Mouse (Mus musculus) MEL (cell line): Measurements from ENCODE around the gene Raly. TPM values are rescaled to one million over a fixed set of nuclear protein-coding genes. Genes with fewer than 3 reads are reported as not detected.

Source experiments
- DNase-seq: peaks from one replicate; pipeline ENCODE4 v3.0.0; 2011; ENCODE audit warnings: low read depth, low spot score
- H3K27ac ChIP-seq: 2 replicates; pipeline ENCODE4 v1.5.1; 2012; ENCODE audit warnings: low read depth, mild to moderate bottlenecking, control low read depth, low read length, moderate library complexity; ENCODE audit not compliant: control insufficient read depth
- H3K27me3 ChIP-seq, 2 experiments: fragments of 150-350 bp in 1 of 2; sonication (generic) in 1 of 2; 2 replicates each; pipeline ENCODE4 v1.6.1; 2012; ENCODE audit warnings: low read length in 2 of 2, mild to moderate bottlenecking in 2 of 2, improper control_type of control experiment in 1 of 2, moderate library complexity in 1 of 2; ENCODE audit not compliant: insufficient read depth in 2 of 2, control insufficient read depth in 1 of 2
- H3K36me3 ChIP-seq, 2 experiments: 2 replicates each; pipeline ENCODE4 v1.6.1; 2012 to 2014; ENCODE audit warnings: low read length in 2 of 2, improper control_type of control experiment in 1 of 2, inconsistent platforms in 1 of 2, mild to moderate bottlenecking in 1 of 2; ENCODE audit not compliant: insufficient read depth in 2 of 2, control insufficient read depth in 1 of 2
- H3K4me1 ChIP-seq, 2 experiments: fragments of 150-350 bp in 1 of 2; sonication (generic) in 1 of 2; 2 replicates each; pipeline ENCODE4 v1.6.1; 2012; ENCODE audit warnings: low read length in 2 of 2, improper control_type of control experiment in 1 of 2, mild to moderate bottlenecking in 1 of 2; ENCODE audit not compliant: insufficient read depth in 2 of 2, control insufficient read depth in 1 of 2
- H3K4me3 ChIP-seq, 2 experiments: fragments of 150-350 bp in 1 of 2; sonication (generic) in 1 of 2; 2 replicates each; pipeline ENCODE4 v1.5.1; 2012; ENCODE audit warnings: low read depth in 2 of 2, low read length in 2 of 2, mild to moderate bottlenecking in 2 of 2, moderate library complexity in 2 of 2, control low read depth in 1 of 2, improper control_type of control experiment in 1 of 2; ENCODE audit not compliant: control insufficient read depth in 1 of 2, insufficient read depth in 1 of 2
- H3K79me2 ChIP-seq: 2 replicates; pipeline ENCODE4 v1.6.1; 2012; ENCODE audit warnings: mild to moderate bottlenecking, low read length, moderate library complexity; ENCODE audit not compliant: control insufficient read depth, poor library complexity, insufficient read depth
- H3K9ac ChIP-seq: 2 replicates; pipeline ENCODE4 v1.6.1; 2012; ENCODE audit warnings: low read depth, mild to moderate bottlenecking, control low read depth, low read length, moderate library complexity; ENCODE audit not compliant: control insufficient read depth, poor library complexity, severe bottlenecking
- H3K9me3 ChIP-seq: fragments of 150-350 bp; sonication (generic); replicated peaks from 2 replicates; pipeline ENCODE4 v1.6.1; 2012; ENCODE audit warnings: mild to moderate bottlenecking, low read length, improper control_type of control experiment, moderate library complexity; ENCODE audit not compliant: insufficient read depth
- CTCF ChIP-seq, 3 experiments: IDR thresholded peaks in 2 of 3; conservative IDR thresholded peaks in 1 of 3; 2 replicates each; pipeline ENCODE4 v1.5.1; 2011 to 2012; ENCODE audit warnings: low read length in 3 of 3, low read depth in 2 of 3, mild to moderate bottlenecking in 2 of 3, improper control_type of control experiment in 1 of 3, inconsistent platforms in 1 of 3, mixed read lengths in 1 of 3, moderate library complexity in 1 of 3; ENCODE audit not compliant: control insufficient read depth in 1 of 3, insufficient read depth in 1 of 3, poor library complexity in 1 of 3, severe bottlenecking in 1 of 3
- NELFE ChIP-seq: IDR thresholded peaks from 2 replicates; pipeline ENCODE4 v1.6.1; 2011; ENCODE audit warnings: low read depth, low read length, improper control_type of control experiment
- RAD21 ChIP-seq: IDR thresholded peaks from 2 replicates; pipeline ENCODE4 v1.6.1; 2011; ENCODE audit warnings: mild to moderate bottlenecking, low read depth, low read length, improper control_type of control experiment
- SMC3 ChIP-seq: IDR thresholded peaks from 2 replicates; pipeline ENCODE4 v1.6.1; 2011; ENCODE audit warnings: low read depth, low read length, improper control_type of control experiment
- ZC3H11A ChIP-seq: IDR thresholded peaks from 2 replicates; pipeline ENCODE4 v1.6.1; 2012; ENCODE audit warnings: low read depth, mild to moderate bottlenecking, inconsistent platforms, low read length, improper control_type of control experiment
- polyA plus RNA-seq, 2 experiments: library from polyadenylated mRNA; stranded (reverse) in 1 of 2; unstranded in 1 of 2; fragments of >175 nt in 1 of 2; fragments of >200 nt in 1 of 2; gene quantifications; 2 replicates each; pipeline versions ENCODE4 v1.2.1 to v1.2.4; 2012; ENCODE audit warnings: low replicate concordance in 2 of 2, low read depth in 1 of 2; ENCODE audit not compliant: insufficient read length in 2 of 2, insufficient read depth in 1 of 2, missing spikeins in 1 of 2
- total RNA-seq: library from RNA; depleted of rRNA; stranded (reverse); fragments of 300-350 nt; gene quantifications from 2 replicates; pipeline ENCODE4 v1.2.3, GENCODE M21; 2012; rRNA removed

Gene Raly
- total and polyA plus RNA-seq, 3 experiments = 214 to 407 TPM; not detected in 1

GRCm38 (mm10) chr2:154916547-154916946 is 125.7 kb downstream of the Raly start:
- Histone ChIP-seq H3K9me3 (no peaks in the 10 kb centered on the region), H3K36me3 (no peaks in the 10 kb centered on the region), H3K4me3 (no peak overlapping the region), H3K27me3 (peaks cover 7 to 12% of the 10 kb centered on the region in 2 experiments), H3K4me1 (no peaks in the 10 kb centered on the region; a peak in 1 of 4 replicates), H3K9ac (no peak overlapping the region), H3K79me2 (no peaks in the 10 kb centered on the region), H3K27ac (no peak overlapping the region)
- peak; percentile 84 for DNase-seq
- TF ChIP-seq NELFE (no peak), RAD21 (peak; percentile 58), CTCF (IDR thresholded peaks at IDR 0.05 in 2 of 3, conservative IDR thresholded peaks at IDR 0.05 in 1 of 3; ENCODE audit: control insufficient read depth in 1 of 3, insufficient read depth in 1 of 3, low read depth in 2 of 3, low read length in 3 of 3, poor library complexity in 1 of 3, severe bottlenecking in 1 of 3) (peak; percentile 69 to 79 (median 70)), SMC3 (peak; percentile 60), ZC3H11A (peak; percentile 27; the same call in 1 of the 2 replicates)

Other genes starting within 250 kb of the Raly start
- gene 1700003F12Rik, start 244.0 kb upstream of the Raly start, total RNA-seq = 0.26 and 0.42 TPM in 2 replicates
- gene 1700003F12Rik, start 244.0 kb upstream of the Raly start, polyA plus RNA-seq = under 1 TPM in 1 of 2 experiments, not detected in 1; 0.72 TPM
- 0.13 and 0.35 TPM in 2 replicates for gene Actl10, start 239.3 kb upstream of the Raly start, total RNA-seq
- under 1 TPM in 1 of 2 experiments, not detected in 1; 0.79 TPM for gene Actl10, start 239.3 kb upstream of the Raly start, polyA plus RNA-seq
- gene Necab3, start 232.2 kb upstream of the Raly start, total RNA-seq = 3.8 and 4.0 TPM in 2 replicates
- gene Necab3, start 232.2 kb upstream of the Raly start, polyA plus RNA-seq = 10 to 100 TPM in 1 of 2 experiments, not detected in 1; 12.1 TPM
- gene E2f1, start 221.2 kb upstream of the Raly start, total RNA-seq = 14.8 and 17.4 TPM in 2 replicates
- gene E2f1, start 221.2 kb upstream of the Raly start, polyA plus RNA-seq = 10 to 100 TPM in 1 of 2 experiments, not detected in 1; 41.6 TPM
- 5.9 and 6.8 TPM in 2 replicates for gene Pxmp4, start 187.4 kb upstream of the Raly start, total RNA-seq
- 10 to 100 TPM in 1 of 2 experiments, not detected in 1; 12.2 TPM for gene Pxmp4, start 187.4 kb upstream of the Raly start, polyA plus RNA-seq
- gene Zfp341, start 177.8 kb upstream of the Raly start, total RNA-seq = 2.0 TPM in 2 replicates
- gene Zfp341, start 177.8 kb upstream of the Raly start, polyA plus RNA-seq = 1 to 10 TPM in 1 of 2 experiments, not detected in 1; 6.3 TPM
- gene 4930519P11Rik, start 177.7 kb upstream of the Raly start, total RNA-seq = not detected in 2 replicates
- gene 4930519P11Rik, start 177.7 kb upstream of the Raly start, polyA plus RNA-seq = under 1 TPM in 1 of 2 experiments, not detected in 1; 0.22 TPM
- gene Chmp4b, start 139.4 kb upstream of the Raly start, total RNA-seq = 118 TPM in 2 replicates
- 100 to 1,000 TPM in 1 of 2 experiments, not detected in 1; 196 TPM for gene Chmp4b, start 139.4 kb upstream of the Raly start, polyA plus RNA-seq
- gene Gm14214, start 21.1 kb upstream of the Raly start, total RNA-seq = not detected in 2 replicates
- under 1 TPM in 1 of 2 experiments, not detected in 1; 0.17 TPM for gene Gm14214, start 21.1 kb upstream of the Raly start, polyA plus RNA-seq
- not detected in 2 replicates for gene a, start 306 bp downstream of the Raly start, total RNA-seq
- not detected for gene a, start 306 bp downstream of the Raly start, polyA plus RNA-seq
- 105 and 133 TPM in 2 replicates for gene Eif2s2, start 101.8 kb downstream of the Raly start, total RNA-seq
- gene Eif2s2, start 101.8 kb downstream of the Raly start, polyA plus RNA-seq = 100 to 1,000 TPM; 172 to 274 TPM
- 0.08 and 0.13 TPM in 2 replicates for gene Gm14226, start 227.2 kb downstream of the Raly start, total RNA-seq
- under 1 TPM in 1 of 2 experiments, not detected in 1; 0.07 TPM for gene Gm14226, start 227.2 kb downstream of the Raly start, polyA plus RNA-seq